Mouse (Mus musculus) spleen, postnatal 36 days (tissue): ENCODE measurements around the gene Tmed1.
"Not testable (repeated sequence)": the region's sequence is repeated elsewhere in the genome, so short reads cannot be mapped to it uniquely, and the experiment has no call there.

ENCODE experiments used
- DNase-seq, 2 experiments: peaks; one replicate each; pipeline ENCODE4 v3.0.0; 2022; ENCODE audit warnings: low spot score in 2 of 2, mixed read lengths in 1 of 2

Gene Tmed1

GRCm38 (mm10) chr9:21509772-21510688 is at the start of gene Tmed1:
Tmed1 (minus strand) TSS chr9:21510252.
- peak; percentile 92 to 93 for DNase-seq

- no peak for DNase-seq
Measured at GRCm38 (mm10) chr9:21559151-21559550, 49.1 kb upstream of the Tmed1 start.

GRCm38 (mm10) chr9:21558366-21558765 is 48.3 kb upstream of the Tmed1 start:
- DNase-seq, result peak; percentile 69 to 85

DNA sequence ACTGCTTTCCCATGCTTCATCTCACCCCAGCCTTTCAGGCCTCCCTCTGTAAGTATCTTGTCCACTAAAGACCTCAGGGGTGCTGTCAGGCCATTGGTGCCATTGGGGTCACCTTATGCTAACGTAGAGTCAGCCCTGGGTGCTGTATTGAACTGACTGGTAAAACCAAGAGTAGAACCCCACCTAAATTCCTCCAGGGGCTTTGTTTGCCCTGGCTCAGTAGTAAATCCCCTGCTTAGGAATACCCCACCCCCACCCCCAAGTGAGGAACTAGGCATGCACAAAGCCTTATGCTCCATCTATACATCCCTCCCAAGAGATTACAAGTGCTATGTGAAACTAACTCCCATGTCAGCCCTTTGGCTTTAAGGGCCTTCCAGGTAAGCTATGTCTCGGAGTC is 47.5 kb upstream of the Tmed1 start:
- no peak for DNase-seq

DNA sequence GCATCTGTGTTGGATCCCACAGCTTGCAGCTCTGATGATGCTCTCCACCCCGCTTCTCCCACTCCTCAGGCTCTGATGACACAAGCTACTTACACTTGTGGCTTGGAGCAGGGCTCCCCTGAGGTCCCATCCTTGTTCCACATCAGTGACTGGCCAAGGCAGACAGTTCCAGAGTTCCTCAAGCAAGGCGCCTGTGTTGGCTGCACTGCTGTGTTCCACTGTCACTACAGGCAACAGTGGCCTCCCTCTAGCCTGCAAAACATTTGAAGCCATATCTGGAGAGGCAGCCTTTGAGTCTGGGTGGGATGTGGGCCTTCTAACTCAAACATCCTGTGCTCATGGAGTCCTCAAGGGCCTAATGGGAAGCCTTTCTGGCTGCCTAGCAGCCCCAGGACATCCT is 46.9 kb upstream of the Tmed1 start:
- no peak for DNase-seq

DNA sequence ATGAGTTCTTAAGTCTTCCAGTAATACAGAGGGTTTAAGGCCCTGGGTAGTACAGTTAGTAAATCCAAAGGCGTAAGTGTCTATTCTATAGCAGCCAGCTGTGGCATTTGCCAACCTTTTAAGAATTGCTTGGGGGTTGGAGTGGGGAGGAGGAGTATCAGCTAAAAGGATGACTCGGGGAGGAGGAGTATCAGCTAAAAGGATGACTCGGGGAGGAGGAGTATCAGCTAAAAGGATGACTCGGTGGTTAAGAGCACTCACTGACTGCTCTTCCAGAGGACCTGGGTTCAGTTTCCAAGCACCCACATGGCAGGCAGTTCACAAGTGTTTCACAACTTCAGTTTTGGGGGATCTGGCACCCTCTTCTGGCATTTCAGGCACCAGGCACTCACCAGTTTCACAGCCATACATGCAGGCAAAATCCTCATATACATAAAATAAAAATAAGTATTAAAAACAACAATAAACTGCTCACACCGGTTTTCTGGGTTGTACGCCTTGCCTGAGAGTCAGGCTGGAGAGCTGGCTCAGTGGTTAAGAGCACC is 45.2 kb upstream of the Tmed1 start:
- no peak for DNase-seq

DNA sequence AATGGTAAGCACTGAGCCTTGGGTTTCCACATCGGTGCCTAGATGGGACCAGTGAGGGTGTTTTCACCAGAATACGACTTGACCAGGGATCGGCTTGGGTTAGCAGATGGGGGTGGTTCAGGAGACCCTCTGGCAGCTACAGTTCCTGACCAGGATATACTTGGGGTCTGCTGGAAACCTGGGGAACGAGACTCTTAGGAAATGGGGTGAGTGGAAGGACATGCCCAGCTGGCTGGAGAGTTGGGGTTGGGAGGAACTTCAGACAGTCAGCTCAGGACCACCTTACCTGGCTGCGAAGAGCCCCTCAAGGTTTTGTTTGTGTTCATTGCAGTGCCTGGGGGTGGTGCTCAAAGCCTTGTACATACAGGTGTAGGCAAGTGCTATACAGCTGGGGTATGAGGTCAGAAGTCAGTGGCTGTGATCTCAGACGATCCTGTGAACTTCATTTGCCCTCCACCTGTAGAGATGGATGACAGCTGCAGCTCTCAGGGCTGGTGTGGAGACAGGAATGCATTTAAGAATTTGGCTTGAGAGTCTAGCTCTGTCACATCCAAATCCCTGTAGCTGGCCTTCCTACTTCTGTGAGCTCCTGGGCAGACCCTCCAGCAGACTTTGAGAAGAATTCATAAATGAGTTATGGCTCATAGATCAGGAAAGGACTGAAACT is 43.7 kb upstream of the Tmed1 start:
- DNase-seq, result no peak

GRCm38 (mm10) chr9:21551049-21551448 is 41.0 kb upstream of the Tmed1 start:
- no peak for DNase-seq

DNA sequence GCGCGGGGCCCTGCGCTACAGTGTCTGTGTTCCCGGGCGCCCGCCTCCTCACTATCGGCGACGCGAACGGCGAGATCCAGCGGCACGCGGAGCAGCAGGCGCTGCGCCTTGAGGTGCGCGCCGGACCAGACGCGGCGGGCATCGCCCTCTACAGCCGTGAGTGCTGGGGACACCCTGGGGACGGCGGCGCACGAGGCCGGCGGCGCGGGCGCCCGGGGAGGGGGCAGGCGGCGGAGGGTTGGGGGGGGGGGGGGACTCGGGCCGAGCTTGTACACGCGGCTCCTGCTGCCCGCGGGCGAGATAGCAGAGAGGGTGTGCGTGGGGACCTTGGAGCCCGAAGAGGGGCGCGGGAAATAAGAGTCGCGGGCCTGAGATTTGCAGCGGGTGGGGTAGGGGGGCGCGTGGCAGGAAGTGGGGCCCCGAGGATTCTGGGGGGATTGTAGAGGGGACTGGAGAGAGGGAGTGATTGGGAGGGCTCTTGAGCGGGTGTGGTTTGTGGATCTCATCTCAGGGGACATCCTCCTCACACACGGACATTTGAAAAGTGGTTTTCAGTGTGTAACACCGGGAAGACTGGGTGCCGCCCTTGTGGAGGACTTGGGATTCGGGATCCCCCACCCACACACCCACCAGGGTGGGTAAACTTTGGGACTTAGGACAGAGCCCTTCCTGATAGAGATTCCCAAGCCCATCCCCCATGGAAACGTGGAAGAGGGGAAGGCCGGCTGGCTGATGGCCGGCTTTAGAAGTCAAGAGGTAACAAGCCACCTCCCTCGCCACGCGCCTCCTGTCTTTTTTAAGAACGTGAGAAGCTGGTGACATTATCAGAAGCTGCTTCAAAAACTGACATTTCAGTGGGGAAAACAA is 37.3 kb upstream of the Tmed1 start:
- peak; percentile 66 to 68 for DNase-seq

DNA sequence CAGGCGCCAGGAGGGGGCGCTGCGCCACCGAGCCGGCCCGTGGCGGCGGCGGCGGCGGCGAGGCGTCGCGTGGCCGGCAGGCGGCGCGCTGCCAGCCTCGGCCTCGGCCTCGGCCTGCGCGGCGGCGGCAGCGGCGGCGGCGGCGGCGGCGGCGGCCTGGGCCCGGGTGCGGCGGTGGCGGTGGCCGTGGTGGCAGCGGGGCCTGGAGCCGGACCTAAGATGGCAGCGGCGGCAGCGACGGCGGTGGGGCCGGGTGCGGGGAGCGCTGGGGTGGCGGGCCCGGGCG is 36.7 kb upstream of the Tmed1 start, which contains the start of gene Carm1:
Gene Carm1 (plus strand): TSS at position 106 of the 286 bp plus-strand sequence.
- no peak for DNase-seq

- peak; percentile 99 for DNase-seq
Measured at GRCm38 (mm10) chr9:21545916-21546788, 36.1 kb upstream of the Tmed1 start.

DNA sequence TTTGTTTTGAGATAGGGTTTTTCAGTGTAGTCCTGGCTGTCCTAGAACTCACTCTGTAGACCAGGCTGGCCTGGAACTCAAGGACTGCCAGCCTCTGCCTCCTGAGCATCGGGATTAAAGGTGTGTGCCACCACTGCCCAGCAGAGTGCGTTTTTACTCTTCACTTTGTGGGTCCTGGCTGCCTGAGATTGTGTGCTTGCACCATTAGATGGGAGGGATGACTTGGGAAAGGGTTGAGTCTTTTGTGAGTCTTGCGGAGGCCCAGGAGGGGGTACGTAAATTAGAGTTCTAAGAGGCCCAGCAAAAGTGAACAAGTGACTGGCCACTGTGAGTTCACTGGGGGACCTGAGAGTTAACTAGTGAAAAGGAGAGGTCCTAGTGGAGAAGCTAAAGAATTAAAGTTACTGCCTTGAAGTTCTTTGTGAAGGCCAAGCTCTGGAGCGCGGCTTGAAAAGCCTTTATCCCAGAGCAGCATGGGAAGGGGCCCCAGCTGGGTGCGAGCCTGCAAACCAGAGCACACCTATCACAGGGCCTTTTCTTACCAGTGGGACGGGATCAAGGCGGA is 35.4 kb upstream of the Tmed1 start:
- DNase-seq, result no peak

DNA sequence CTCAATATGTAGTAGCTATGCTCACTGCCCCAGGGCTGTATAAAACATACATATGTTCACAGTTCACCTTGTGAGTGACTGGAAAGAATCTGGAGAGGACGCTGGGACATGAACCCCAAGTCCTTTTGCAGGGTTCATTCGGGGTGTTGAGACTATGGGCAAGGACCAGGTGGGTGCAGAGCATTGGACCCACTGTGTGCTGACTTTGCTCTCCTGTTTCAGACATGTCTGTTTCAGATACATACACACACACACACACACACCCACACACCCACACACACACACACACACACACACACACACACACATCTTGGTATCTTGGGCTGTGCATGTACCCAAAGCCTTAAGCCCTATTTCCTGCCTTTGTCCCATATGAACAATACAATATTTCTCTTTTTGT is 31.9 kb upstream of the Tmed1 start:
- DNase-seq, result not testable (repeated sequence)

DNA sequence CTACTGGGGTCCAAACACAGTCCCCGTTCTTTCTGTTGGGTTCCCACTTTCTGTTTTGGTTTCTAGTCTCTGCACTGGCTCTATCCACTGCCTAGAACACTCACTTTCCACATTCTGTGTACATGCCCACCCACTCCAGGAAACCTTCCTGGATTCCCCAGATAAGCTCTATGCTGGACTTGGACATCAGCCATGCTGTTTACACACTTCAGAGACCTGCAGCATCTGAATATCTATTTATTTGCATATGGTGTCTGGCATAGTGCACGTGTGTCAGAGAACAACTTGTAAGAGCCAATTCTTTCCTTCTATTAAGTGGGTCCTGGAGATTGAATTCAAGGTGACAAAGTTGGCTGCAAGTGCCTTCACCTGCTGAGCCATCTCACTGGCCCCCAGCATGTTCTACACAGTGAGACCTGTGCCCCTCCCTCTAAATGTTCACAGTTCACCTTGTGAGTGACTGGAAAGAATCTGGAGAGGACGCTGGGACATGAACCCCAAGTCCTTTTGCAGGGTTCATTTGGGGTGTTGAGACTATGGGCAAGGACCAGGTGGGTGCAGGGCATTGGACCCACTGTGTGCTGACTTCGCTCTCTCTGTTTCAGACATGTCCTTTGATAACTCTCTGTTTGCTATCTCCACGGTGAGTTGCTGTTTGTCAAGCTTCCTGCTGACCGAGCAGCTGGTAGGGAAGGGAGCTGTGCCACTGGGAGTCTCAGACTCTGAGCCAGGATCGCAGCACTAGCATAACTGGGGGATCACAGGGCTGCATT is 30.1 kb upstream of the Tmed1 start:
- DNase-seq, result no peak

DNA sequence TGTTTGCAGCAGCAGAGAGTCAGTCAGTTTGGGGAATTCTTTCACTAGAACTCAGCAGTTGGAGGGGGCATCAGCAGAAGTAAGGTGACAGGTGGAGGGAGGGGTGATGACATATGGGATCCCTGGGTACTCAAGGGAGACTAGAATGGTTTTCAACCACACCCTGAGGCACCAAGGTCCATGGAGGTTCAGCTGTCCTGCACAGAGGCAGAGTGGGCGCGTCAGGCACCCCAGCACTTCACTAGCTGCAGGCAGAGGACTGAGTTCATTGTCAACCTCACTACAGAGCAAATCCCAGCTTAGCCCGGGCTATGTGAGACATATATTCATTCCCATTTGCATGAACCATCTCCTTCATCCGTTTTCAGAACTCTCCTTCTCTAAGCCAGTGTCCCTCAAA is 27.0 kb upstream of the Tmed1 start:
- DNase-seq, result no peak

DNA sequence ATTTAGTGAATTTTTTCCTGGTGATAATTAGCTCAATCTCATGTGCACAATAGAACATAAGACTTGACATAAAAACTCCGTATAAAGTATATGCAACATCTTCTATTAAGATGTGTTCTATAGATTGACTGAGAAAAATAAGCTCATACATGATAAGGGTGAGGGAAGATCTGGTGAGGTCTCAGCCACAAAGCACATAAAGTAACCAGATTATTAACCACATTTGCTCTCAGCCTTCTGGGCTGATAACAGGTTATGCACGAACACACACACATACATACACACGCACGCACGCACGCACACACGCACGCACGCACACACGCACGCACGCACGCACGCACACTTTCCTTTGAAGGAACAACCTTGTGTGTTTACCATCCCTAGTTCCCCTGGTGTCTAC is 26.4 kb upstream of the Tmed1 start:
- DNase-seq, result no peak

DNA sequence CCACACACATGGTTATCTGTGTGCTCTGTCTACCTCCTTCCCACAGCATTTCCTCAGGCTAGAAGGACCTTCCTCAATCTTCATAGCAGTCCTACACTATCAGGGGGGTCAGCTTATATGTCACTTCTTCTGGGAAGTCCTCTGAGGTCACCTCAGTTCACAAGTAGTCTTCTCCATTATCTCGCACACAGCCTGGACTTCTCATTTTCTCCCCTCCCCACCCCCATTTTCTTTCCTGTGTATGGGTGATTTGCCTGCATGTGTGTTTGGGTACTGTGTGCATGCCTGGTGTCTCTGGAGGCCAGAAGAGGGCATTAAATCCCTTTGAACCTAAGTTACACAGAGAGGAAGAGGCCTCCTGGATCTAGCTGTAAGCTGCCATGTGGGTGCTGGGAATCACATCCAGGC is 17.9 kb upstream of the Tmed1 start:
- DNase-seq, result peak; percentile 50 to 63

- DNase-seq, result no peak
Measured at GRCm38 (mm10) chr9:21527100-21527801, 17.2 kb upstream of the Tmed1 start.

DNA sequence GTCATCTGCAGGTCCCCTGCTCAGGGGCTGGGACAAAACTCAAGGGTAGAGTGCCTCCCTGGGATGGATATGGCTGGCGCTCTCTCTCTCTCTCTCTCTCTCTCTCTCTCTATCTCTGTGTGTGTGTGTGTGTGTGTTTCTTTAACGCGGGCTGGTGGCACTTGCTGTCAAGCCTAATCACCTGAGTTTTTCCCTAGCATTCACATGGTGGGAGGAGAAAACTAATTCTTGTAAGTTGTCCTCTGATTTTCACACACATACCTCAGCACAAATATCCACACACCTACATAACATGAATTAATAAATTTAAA is 16.5 kb upstream of the Tmed1 start:
- DNase-seq, result no peak
